Mouse (Mus musculus): ENCODE results near the gene Epb41l1.

- TF ChIP-seq CTCF (IDR thresholded peaks at IDR 0.05; ENCODE audit: low read depth), result no peak
- TF ChIP-seq EP300 (IDR thresholded peaks at IDR 0.05; ENCODE audit: low read depth), result no peak
Observed at GRCm38 (mm10) chr2:156468890-156469289, 48.2 kb downstream of the Epb41l1 start.

All from liver, postnatal 0 days (tissue).